In genomic region chr11:112083019-112083418, GRCm38 (mm10) we compare ENCODE assay signal across 11 mouse cellular contexts.
"Had no signal": no experiment of that assay in that cellular context is flagged by ENCODE, and none has a peak within 500 bp of the region (broad histone marks: within the 10 kb centered on the region; RNA-seq: fewer than 3 reads in every experiment).

No protein-coding gene starts in this region.

- H3K27me3 ChIP-seq: kidney, embryonic 15.5 days; limb, embryonic 15.5 days; liver, embryonic 12.5 days; midbrain, embryonic 12.5 days; neural tube, embryonic 12.5 days; stomach, embryonic 15.5 days had no signal

- DNase-seq: kidney, adult 2 months; kidney, postnatal 14 days; right cerebral cortex, postnatal 14 days; thymus, adult 2 months; thymus, postnatal 25 days had no signal

- H3K27ac ChIP-seq: kidney, embryonic 15.5 days; limb, embryonic 15.5 days; liver, embryonic 12.5 days; midbrain, embryonic 12.5 days; neural tube, embryonic 12.5 days; stomach, embryonic 15.5 days had no signal

- H3K4me3 ChIP-seq: kidney, embryonic 15.5 days; limb, embryonic 15.5 days; liver, embryonic 12.5 days; midbrain, embryonic 12.5 days; neural tube, embryonic 12.5 days; stomach, embryonic 15.5 days had no signal

- H3K36me3 ChIP-seq: kidney, embryonic 15.5 days; limb, embryonic 15.5 days; liver, embryonic 12.5 days; midbrain, embryonic 12.5 days; neural tube, embryonic 12.5 days; stomach, embryonic 15.5 days had no signal

- H3K9me3 ChIP-seq: kidney, embryonic 15.5 days; limb, embryonic 15.5 days; liver, embryonic 12.5 days; midbrain, embryonic 12.5 days; neural tube, embryonic 12.5 days; stomach, embryonic 15.5 days had no signal

- ATAC-seq: liver, embryonic 12.5 days had no signal

- H3K4me1 ChIP-seq: limb, embryonic 15.5 days; liver, embryonic 12.5 days; midbrain, embryonic 12.5 days; neural tube, embryonic 12.5 days; stomach, embryonic 15.5 days had no signal

- H3K4me2 ChIP-seq: kidney, embryonic 15.5 days; limb, embryonic 15.5 days; liver, embryonic 12.5 days; midbrain, embryonic 12.5 days; neural tube, embryonic 12.5 days; stomach, embryonic 15.5 days had no signal

- H3K9ac ChIP-seq: kidney, embryonic 15.5 days; limb, embryonic 15.5 days; liver, embryonic 12.5 days; midbrain, embryonic 12.5 days; neural tube, embryonic 12.5 days; stomach, embryonic 15.5 days had no signal
